Mouse (Mus musculus) thymus, adult 2 months (tissue): ENCODE data around the gene Slc9a6.

Source experiments
- CTCF ChIP-seq: fragments of 200-500 bp; IDR thresholded peaks from 2 replicates; pipeline ENCODE4 v1.5.1; 2012; ENCODE audit warnings: mild to moderate bottlenecking, control low read depth, low read length, moderate library complexity, borderline replicate concordance; ENCODE audit not compliant: control insufficient read depth, poor library complexity, insufficient read depth; ENCODE audit errors: extremely low read depth
- POLR2A ChIP-seq: fragments of 200-500 bp; IDR thresholded peaks from 2 replicates; pipeline ENCODE4 v1.6.1; 2012; ENCODE audit warnings: mild to moderate bottlenecking, low read length, control low read depth, moderate library complexity; ENCODE audit not compliant: control insufficient read depth, poor library complexity, insufficient read depth; ENCODE audit errors: extremely low read depth

GRCm38 (mm10) chrX:56694539-56694938, 85.0 kb downstream of the Slc9a6 start:
- TF ChIP-seq CTCF (no peak), POLR2A (no peak)
